17 mouse cellular contexts compared by ENCODE assay signal in genomic region chr2:38964198-38964597, GRCm38 (mm10). TPM values are rescaled to one million over a fixed set of nuclear protein-coding genes. Genes with fewer than 3 reads are reported as not detected.
DNase-seq lines count a peak whose midpoint lies in the region; ATAC-seq and TF ChIP-seq lines count a peak whose summit lies in the region.
"Had no signal": no experiment of that assay in that cellular context is flagged by ENCODE, and none has a peak within 500 bp of the region (broad histone marks: within the 10 kb centered on the region; RNA-seq: fewer than 3 reads in every experiment).

No protein-coding gene starts in this region.

- TF ChIP-seq CTCF in lung, embryonic 14.5 days (IDR thresholded peaks at IDR 0.05; ENCODE audit: low read depth) = no peak
- no peak for TF ChIP-seq CTCF in lung, postnatal 0 days (IDR thresholded peaks at IDR 0.05)
- TF ChIP-seq CTCF in forebrain, postnatal 0 days (IDR thresholded peaks at IDR 0.05; ENCODE audit: low read depth) = no peak

- H3K4me1 ChIP-seq in lung, embryonic 14.5 days (ENCODE audit: insufficient read depth) = no peaks in the 10 kb centered on the region
- no peaks in the 10 kb centered on the region for H3K4me1 ChIP-seq in lung, postnatal 0 days (ENCODE audit: insufficient read depth, low read depth, low read length)
- H3K4me1 ChIP-seq in limb, embryonic 10.5 days = peaks cover 10% of the 10 kb centered on the region
- H3K4me1 ChIP-seq in neural tube, embryonic 15.5 days = peaks cover 3% of the 10 kb centered on the region
- H3K4me1 ChIP-seq in forebrain, postnatal 0 days (ENCODE audit: insufficient read depth) = no peaks in the 10 kb centered on the region
- H3K4me1 ChIP-seq: embryonic facial prominence, embryonic 12.5 days; forebrain, embryonic 10.5 days had no signal

- H3K27me3 ChIP-seq in lung, embryonic 14.5 days (ENCODE audit: insufficient read depth, low read length) = no peaks in the 10 kb centered on the region
- no peaks in the 10 kb centered on the region for H3K27me3 ChIP-seq in lung, postnatal 0 days (replicated peaks; ENCODE audit: insufficient read depth, low read length)
- no peaks in the 10 kb centered on the region for H3K27me3 ChIP-seq in limb, embryonic 10.5 days (ENCODE audit: low read depth, poor library complexity, severe bottlenecking)
- H3K27me3 ChIP-seq in neural tube, embryonic 15.5 days (replicated peaks) = no peaks in the 10 kb centered on the region
- no peaks in the 10 kb centered on the region for H3K27me3 ChIP-seq in forebrain, postnatal 0 days (ENCODE audit: insufficient read depth, low read length)
- H3K27me3 ChIP-seq: CH12.LX; embryonic facial prominence, embryonic 12.5 days had no signal

- no peaks in the 10 kb centered on the region for H3K9me3 ChIP-seq in lung, embryonic 14.5 days (ENCODE audit: low read depth, low read length)
- H3K9me3 ChIP-seq in lung, postnatal 0 days (ENCODE audit: low read length) = no peaks in the 10 kb centered on the region
- no peaks in the 10 kb centered on the region for H3K9me3 ChIP-seq in limb, embryonic 10.5 days (replicated peaks)
- H3K9me3 ChIP-seq in neural tube, embryonic 15.5 days (replicated peaks) = no peaks in the 10 kb centered on the region
- no peaks in the 10 kb centered on the region for H3K9me3 ChIP-seq in forebrain, postnatal 0 days (ENCODE audit: low read length)
- H3K9me3 ChIP-seq: embryonic facial prominence, embryonic 12.5 days; forebrain, embryonic 10.5 days had no signal

- H3K4me2 ChIP-seq in lung, embryonic 14.5 days = no peak overlapping the region
- no peak overlapping the region for H3K4me2 ChIP-seq in lung, postnatal 0 days (replicated peaks; ENCODE audit: low read depth, low read length)
- H3K4me2 ChIP-seq in neural tube, embryonic 15.5 days = no peak overlapping the region
- H3K4me2 ChIP-seq in forebrain, postnatal 0 days (ENCODE audit: low read depth) = no peak overlapping the region
- H3K4me2 ChIP-seq: embryonic facial prominence, embryonic 12.5 days had no signal

- whole genome bisulfite sequencing in lung, embryonic 14.5 days = 12% methylated on average over 4 of the region's 4 CpGs
- 16% methylated on average over 4 of the region's 4 CpGs for WGBS in lung, postnatal 0 days
- 33% methylated on average over 4 of the region's 4 CpGs for WGBS in limb, embryonic 10.5 days
- 21% methylated on average over 4 of the region's 4 CpGs for WGBS in neural tube, embryonic 15.5 days
- 50% methylated on average over 4 of the region's 4 CpGs for WGBS in forebrain, postnatal 0 days

- H3K36me3 ChIP-seq in lung, embryonic 14.5 days (ENCODE audit: insufficient read depth) = no peaks in the 10 kb centered on the region
- no peaks in the 10 kb centered on the region for H3K36me3 ChIP-seq in lung, postnatal 0 days (ENCODE audit: insufficient read depth, low read length)
- H3K36me3 ChIP-seq in limb, embryonic 10.5 days = no peaks in the 10 kb centered on the region
- no peaks in the 10 kb centered on the region for H3K36me3 ChIP-seq in neural tube, embryonic 15.5 days
- H3K36me3 ChIP-seq in forebrain, postnatal 0 days (ENCODE audit: insufficient read depth) = no peaks in the 10 kb centered on the region
- H3K36me3 ChIP-seq: forebrain, embryonic 10.5 days had no signal

- H3K27ac ChIP-seq in lung, embryonic 14.5 days (ENCODE audit: low read depth) = no peak overlapping the region
- no peak overlapping the region for H3K27ac ChIP-seq in lung, postnatal 0 days (ENCODE audit: low read length)
- H3K27ac ChIP-seq in limb, embryonic 10.5 days = no peak overlapping the region
- 0 out of 2 replicates have a peak overlapping the region, but pooled peaks have one; percentile 13 for H3K27ac ChIP-seq in neural tube, embryonic 15.5 days (replicated peaks)
- H3K27ac ChIP-seq in forebrain, postnatal 0 days (ENCODE audit: low read depth, low read length) = no peak overlapping the region
- H3K27ac ChIP-seq: embryonic facial prominence, embryonic 12.5 days; forebrain, embryonic 10.5 days had no signal

- peak; percentile 55 for DNase-seq in lung, embryonic 14.5 days
- DNase-seq in lung, postnatal 0 days (ENCODE audit: low spot score) = no peak
- DNase-seq in embryo, embryonic 11.5 days (ENCODE audit: low read depth, low spot score) = peak; percentile 44
- peak; percentile 52 for DNase-seq in limb, embryonic 10.5 days (ENCODE audit: low spot score)
- no peak for DNase-seq in forebrain, postnatal 0 days
- DNase-seq in adrenal gland, adult 18-20 months (ENCODE audit: low spot score in 2 of 2) = no peak
- DNase-seq: adrenal gland, adult 8-10 months; cerebellum, adult 8-10 months; heart, adult 11 months; heart, postnatal 10 days; kidney, postnatal 25 days; layer of hippocampus, postnatal 36 days; lung, adult 18-20 months had no signal

- H3K4me3 ChIP-seq in lung, embryonic 14.5 days (ENCODE audit: low read depth, low read length) = no peak overlapping the region
- no peak overlapping the region for H3K4me3 ChIP-seq in lung, postnatal 0 days (ENCODE audit: low read depth, low read length)
- no peak overlapping the region for H3K4me3 ChIP-seq in limb, embryonic 10.5 days
- H3K4me3 ChIP-seq in neural tube, embryonic 15.5 days (replicated peaks) = no peak overlapping the region
- no peak overlapping the region for H3K4me3 ChIP-seq in forebrain, postnatal 0 days (ENCODE audit: low read depth, low read length)
- H3K4me3 ChIP-seq: embryonic facial prominence, embryonic 12.5 days; forebrain, embryonic 10.5 days had no signal

- H3K9ac ChIP-seq in lung, embryonic 14.5 days = no peak overlapping the region
- no peak overlapping the region for H3K9ac ChIP-seq in lung, postnatal 0 days (replicated peaks; ENCODE audit: low read depth)
- no peak overlapping the region for H3K9ac ChIP-seq in neural tube, embryonic 15.5 days (replicated peaks)
- H3K9ac ChIP-seq in forebrain, postnatal 0 days = no peak overlapping the region
- H3K9ac ChIP-seq: embryonic facial prominence, embryonic 12.5 days had no signal

- TF ChIP-seq EP300 in lung, postnatal 0 days (IDR thresholded peaks at IDR 0.05) = no peak

- 0 out of 2 replicates have a peak, but pooled peaks have one; percentile 38 for ATAC-seq in lung, embryonic 14.5 days (ENCODE audit: insufficient read depth)
- no peak for ATAC-seq in lung, postnatal 0 days
- ATAC-seq in neural tube, embryonic 15.5 days (ENCODE audit: low FRiP score) = peak; percentile 47; the same call in 1 of the 2 replicates
- no peak for ATAC-seq in forebrain, postnatal 0 days

RNA-seq across cellular contexts. Expression of gene Olfml2a, which starts 32.4 kb away (rescaled TPM):
- 2.7 and 2.9 TPM in 2 replicates for polyA plus RNA-seq in lung, embryonic 14.5 days (2014; fragmentation: Nextera tagmentation; extraction: Ambion mirVana)
- polyA plus RNA-seq in lung, postnatal 0 days (2015; fragmentation: Nextera tagmentation; extraction: Ambion mirVana) = 5.9 and 6.4 TPM in 2 replicates
- polyA plus RNA-seq in limb, embryonic 10.5 days (2016; fragmentation: Nextera tagmentation; extraction: Ambion mirVana) = 1.6 and 2.7 TPM in 2 replicates
- polyA plus RNA-seq in neural tube, embryonic 15.5 days (2015; fragmentation: Nextera tagmentation; extraction: Ambion mirVana) = 7.1 and 8.4 TPM in 2 replicates
- 6.6 and 11.6 TPM in 2 replicates for total RNA-seq in forebrain, postnatal 0 days (2014; rRNA removed)
- polyA plus RNA-seq in forebrain, postnatal 0 days (2015; fragmentation: Nextera tagmentation; extraction: Ambion mirVana) = 2.8 and 3.2 TPM in 2 replicates
- total RNA-seq in adrenal gland, adult 18-20 months (2021) = 10 to 100 TPM in 1 of 2 experiments, 1 to 10 TPM in 1; 6.3 to 12.2 TPM

RNA-seq across cellular contexts. Expression of gene Wdr38, which starts 33.1 kb away (rescaled TPM):
- 1.1 and 1.2 TPM in 2 replicates for polyA plus RNA-seq in lung, embryonic 14.5 days (2014; fragmentation: Nextera tagmentation; extraction: Ambion mirVana)
- polyA plus RNA-seq in lung, postnatal 0 days (2015; fragmentation: Nextera tagmentation; extraction: Ambion mirVana) = 2.6 and 3.1 TPM in 2 replicates
- 1.3 and 1.6 TPM in 2 replicates for polyA plus RNA-seq in limb, embryonic 10.5 days (2016; fragmentation: Nextera tagmentation; extraction: Ambion mirVana)
- polyA plus RNA-seq in neural tube, embryonic 15.5 days (2015; fragmentation: Nextera tagmentation; extraction: Ambion mirVana) = 1.6 and 1.8 TPM in 2 replicates
- 0.43 and 1.4 TPM in 2 replicates for total RNA-seq in forebrain, postnatal 0 days (2014; rRNA removed)
- polyA plus RNA-seq in forebrain, postnatal 0 days (2015; fragmentation: Nextera tagmentation; extraction: Ambion mirVana) = 0.38 and 0.64 TPM in 2 replicates
- total RNA-seq in adrenal gland, adult 18-20 months (2021) = under 1 TPM; 0.53 to 0.61 TPM

RNA-seq across cellular contexts. Expression of gene Nr6a1, which starts 36.7 kb away (rescaled TPM):
- 1.4 and 1.9 TPM in 2 replicates for polyA plus RNA-seq in lung, embryonic 14.5 days (2014; fragmentation: Nextera tagmentation; extraction: Ambion mirVana)
- 0.53 and 0.74 TPM in 2 replicates for polyA plus RNA-seq in lung, postnatal 0 days (2015; fragmentation: Nextera tagmentation; extraction: Ambion mirVana)
- 1.9 and 4.8 TPM in 2 replicates for polyA plus RNA-seq in limb, embryonic 10.5 days (2016; fragmentation: Nextera tagmentation; extraction: Ambion mirVana)
- 2.3 TPM in 2 replicates for polyA plus RNA-seq in neural tube, embryonic 15.5 days (2015; fragmentation: Nextera tagmentation; extraction: Ambion mirVana)
- 2.1 and 4.6 TPM in 2 replicates for total RNA-seq in forebrain, postnatal 0 days (2014; rRNA removed)
- polyA plus RNA-seq in forebrain, postnatal 0 days (2015; fragmentation: Nextera tagmentation; extraction: Ambion mirVana) = 0.48 and 0.62 TPM in 2 replicates
- 1 to 10 TPM; 6.7 to 8.5 TPM for total RNA-seq in adrenal gland, adult 18-20 months (2021)

RNA-seq across cellular contexts. Expression of gene Arpc5l, which starts 41.0 kb away (rescaled TPM):
- 132 and 136 TPM in 2 replicates for polyA plus RNA-seq in lung, embryonic 14.5 days (2014; fragmentation: Nextera tagmentation; extraction: Ambion mirVana)
- polyA plus RNA-seq in lung, postnatal 0 days (2015; fragmentation: Nextera tagmentation; extraction: Ambion mirVana) = 91.3 and 93.7 TPM in 2 replicates
- 116 and 129 TPM in 2 replicates for polyA plus RNA-seq in limb, embryonic 10.5 days (2016; fragmentation: Nextera tagmentation; extraction: Ambion mirVana)
- 146 and 156 TPM in 2 replicates for polyA plus RNA-seq in neural tube, embryonic 15.5 days (2015; fragmentation: Nextera tagmentation; extraction: Ambion mirVana)
- 80.0 and 92.4 TPM in 2 replicates for total RNA-seq in forebrain, postnatal 0 days (2014; rRNA removed)
- polyA plus RNA-seq in forebrain, postnatal 0 days (2015; fragmentation: Nextera tagmentation; extraction: Ambion mirVana) = 167 and 170 TPM in 2 replicates
- total RNA-seq in adrenal gland, adult 18-20 months (2021) = 10 to 100 TPM; 82.3 to 82.5 TPM

RNA-seq across cellular contexts. Expression of gene Rpl35, which starts 41.2 kb away (rescaled TPM):
- polyA plus RNA-seq in lung, embryonic 14.5 days (2014; fragmentation: Nextera tagmentation; extraction: Ambion mirVana) = 935 and 1,086 TPM in 2 replicates
- 675 and 704 TPM in 2 replicates for polyA plus RNA-seq in lung, postnatal 0 days (2015; fragmentation: Nextera tagmentation; extraction: Ambion mirVana)
- 939 and 1,103 TPM in 2 replicates for polyA plus RNA-seq in limb, embryonic 10.5 days (2016; fragmentation: Nextera tagmentation; extraction: Ambion mirVana)
- polyA plus RNA-seq in neural tube, embryonic 15.5 days (2015; fragmentation: Nextera tagmentation; extraction: Ambion mirVana) = 636 TPM in 2 replicates
- 128 and 358 TPM in 2 replicates for total RNA-seq in forebrain, postnatal 0 days (2014; rRNA removed)
- polyA plus RNA-seq in forebrain, postnatal 0 days (2015; fragmentation: Nextera tagmentation; extraction: Ambion mirVana) = 660 and 891 TPM in 2 replicates
- total RNA-seq in adrenal gland, adult 18-20 months (2021) = 100 to 1,000 TPM; 442 to 451 TPM

Comparison
In these comparisons a context has a peak if more than half of its experiments do, and no peak if none do; other contexts are left out.
1. ATAC-seq: peak in lung, embryonic 14.5 days (single experiment) and neural tube, embryonic 15.5 days (single experiment); none in lung, postnatal 0 days (single experiment) and forebrain, postnatal 0 days (single experiment).
2. DNase-seq: peak in lung, embryonic 14.5 days (single experiment), embryo, embryonic 11.5 days (single experiment) and limb, embryonic 10.5 days (single experiment); none in lung, postnatal 0 days (single experiment), forebrain, postnatal 0 days (single experiment) and adrenal gland, adult 18-20 months (0 of 2).